Mouse (Mus musculus): ENCODE measurements around the gene Rgl1. TPM values are rescaled to one million over a fixed set of nuclear protein-coding genes. Genes with fewer than 3 reads are reported as not detected.

Gene Rgl1
- total RNA-seq, 1 experiment = 1.3 TPM

GRCm38 (mm10) chr1:152549061-152549738, 217.0 kb downstream of the Rgl1 start:
- H3K4me3 ChIP-seq (ENCODE audit: insufficient read depth in 1 of 2, low read depth in 1 of 2, low read length in 2 of 2, poor library complexity in 1 of 2, severe bottlenecking in 1 of 2) = no peak overlapping the region
- H3K4me1 ChIP-seq (ENCODE audit: control insufficient read depth in 2 of 2, insufficient read depth in 2 of 2, low read length in 2 of 2, poor library complexity in 1 of 2) = no peaks in the 10 kb centered on the region
- no peak for DNase-seq (ENCODE audit: low read depth, low spot score)
- H3K27ac ChIP-seq (ENCODE audit: insufficient read depth, low read depth, low read length, poor library complexity, severe bottlenecking) = no peak overlapping the region
- in situ Hi-C loops (cut with MboI; ENCODE audit: low sequenced_read_pairs in 2 of 2, unreplicated experiment in 2 of 2) = loop anchor here in 1 of 2 experiments (25.0 kb wide), 1 partner anchor 188 kb away; no protein-coding TSS in a partner anchor
- H3K9me3 ChIP-seq (ENCODE audit: control insufficient read depth, insufficient read depth, low read depth, low read length) = no peaks in the 10 kb centered on the region
- no peak overlapping the region for H3K9ac ChIP-seq (ENCODE audit: insufficient read depth, low read depth, low read length, poor library complexity, severe bottlenecking)
- no peaks in the 10 kb centered on the region for H3K36me3 ChIP-seq (ENCODE audit: control insufficient read depth, insufficient read depth, low read length, poor library complexity, severe bottlenecking)
- TF ChIP-seq ZNF384 (IDR thresholded peaks at IDR 0.05; ENCODE audit: low read depth, low read length) (no peak), ZC3H11A (IDR thresholded peaks at IDR 0.05; ENCODE audit: borderline replicate concordance, low read depth, low read length) (no peak), HCFC1 (IDR thresholded peaks at IDR 0.05; ENCODE audit: borderline replicate concordance, insufficient read depth, low read length) (no peak), MAFK (IDR thresholded peaks at IDR 0.05; ENCODE audit: insufficient read depth, low read depth, low read length) (no peak), CHD2 (IDR thresholded peaks at IDR 0.05; ENCODE audit: low read depth, low read length) (no peak)

GRCm38 (mm10) chr1:152543449-152544159, 222.5 kb downstream of the Rgl1 start:
- H3K4me1 ChIP-seq (ENCODE audit: control insufficient read depth in 2 of 2, insufficient read depth in 2 of 2, low read length in 2 of 2, poor library complexity in 1 of 2) = no peaks in the 10 kb centered on the region
- H3K9me3 ChIP-seq (ENCODE audit: control insufficient read depth, insufficient read depth, low read depth, low read length) = no peaks in the 10 kb centered on the region
- H3K9ac ChIP-seq (ENCODE audit: insufficient read depth, low read depth, low read length, poor library complexity, severe bottlenecking) = no peak overlapping the region
- in situ Hi-C loops (cut with MboI; ENCODE audit: low sequenced_read_pairs in 2 of 2, unreplicated experiment in 2 of 2) = loop anchor here in 1 of 2 experiments (25.0 kb wide), 1 partner anchor 194 kb away; no protein-coding TSS in a partner anchor
- no peaks in the 10 kb centered on the region for H3K36me3 ChIP-seq (ENCODE audit: control insufficient read depth, insufficient read depth, low read length, poor library complexity, severe bottlenecking)
- no peak for TF ChIP-seq HCFC1 (IDR thresholded peaks at IDR 0.05; ENCODE audit: borderline replicate concordance, insufficient read depth, low read length)
- TF ChIP-seq ZC3H11A (IDR thresholded peaks at IDR 0.05; ENCODE audit: borderline replicate concordance, low read depth, low read length) = no peak
- TF ChIP-seq ZNF384 (IDR thresholded peaks at IDR 0.05; ENCODE audit: low read depth, low read length) = no peak
- TF ChIP-seq CHD2 (IDR thresholded peaks at IDR 0.05; ENCODE audit: low read depth, low read length) = no peak
- no peak for TF ChIP-seq MAFK (IDR thresholded peaks at IDR 0.05; ENCODE audit: insufficient read depth, low read depth, low read length)
- no peak for DNase-seq (ENCODE audit: low read depth, low spot score)
- no peak overlapping the region for H3K4me3 ChIP-seq (ENCODE audit: insufficient read depth in 1 of 2, low read depth in 1 of 2, low read length in 2 of 2, poor library complexity in 1 of 2, severe bottlenecking in 1 of 2)
- H3K27ac ChIP-seq (ENCODE audit: insufficient read depth, low read depth, low read length, poor library complexity, severe bottlenecking) = no peak overlapping the region

GRCm38 (mm10) chr1:152542747-152543378, 223.3 kb downstream of the Rgl1 start:
- in situ Hi-C loops (cut with MboI; ENCODE audit: low sequenced_read_pairs in 2 of 2, unreplicated experiment in 2 of 2) = loop anchor here in 1 of 2 experiments (25.0 kb wide), 1 partner anchor 194 kb away; no protein-coding TSS in a partner anchor
- no peak for TF ChIP-seq MAFK (IDR thresholded peaks at IDR 0.05; ENCODE audit: insufficient read depth, low read depth, low read length)
- no peak for TF ChIP-seq ZNF384 (IDR thresholded peaks at IDR 0.05; ENCODE audit: low read depth, low read length)
- TF ChIP-seq HCFC1 (IDR thresholded peaks at IDR 0.05; ENCODE audit: borderline replicate concordance, insufficient read depth, low read length) = no peak
- no peak for TF ChIP-seq ZC3H11A (IDR thresholded peaks at IDR 0.05; ENCODE audit: borderline replicate concordance, low read depth, low read length)
- no peak for TF ChIP-seq CHD2 (IDR thresholded peaks at IDR 0.05; ENCODE audit: low read depth, low read length)
- H3K36me3 ChIP-seq (ENCODE audit: control insufficient read depth, insufficient read depth, low read length, poor library complexity, severe bottlenecking) = no peaks in the 10 kb centered on the region

GRCm38 (mm10) chr1:152540304-152540887, 225.8 kb downstream of the Rgl1 start:
- Histone ChIP-seq H3K4me1 (ENCODE audit: control insufficient read depth in 2 of 2, insufficient read depth in 2 of 2, low read length in 2 of 2, poor library complexity in 1 of 2) (peaks cover 0 to 2% of the 10 kb centered on the region in 2 experiments; a peak in 1 of 4 replicates), H3K9ac (ENCODE audit: insufficient read depth, low read depth, low read length, poor library complexity, severe bottlenecking) (no peak overlapping the region), H3K4me3 (ENCODE audit: insufficient read depth in 1 of 2, low read depth in 1 of 2, low read length in 2 of 2, poor library complexity in 1 of 2, severe bottlenecking in 1 of 2) (no peak overlapping the region), H3K27ac (ENCODE audit: insufficient read depth, low read depth, low read length, poor library complexity, severe bottlenecking) (no peak overlapping the region), H3K9me3 (ENCODE audit: control insufficient read depth, insufficient read depth, low read depth, low read length) (no peaks in the 10 kb centered on the region), H3K36me3 (ENCODE audit: control insufficient read depth, insufficient read depth, low read length, poor library complexity, severe bottlenecking) (no peaks in the 10 kb centered on the region)
- TF ChIP-seq CHD2 (IDR thresholded peaks at IDR 0.05; ENCODE audit: low read depth, low read length) (no peak), ZC3H11A (IDR thresholded peaks at IDR 0.05; ENCODE audit: borderline replicate concordance, low read depth, low read length) (no peak), HCFC1 (IDR thresholded peaks at IDR 0.05; ENCODE audit: borderline replicate concordance, insufficient read depth, low read length) (no peak), MAFK (IDR thresholded peaks at IDR 0.05; ENCODE audit: insufficient read depth, low read depth, low read length) (no peak), ZNF384 (IDR thresholded peaks at IDR 0.05; ENCODE audit: low read depth, low read length) (no peak)
- in situ Hi-C loops (cut with MboI; ENCODE audit: low sequenced_read_pairs in 2 of 2, unreplicated experiment in 2 of 2) = loop anchor here in 1 of 2 experiments (25.0 kb wide), 1 partner anchor 197 kb away; no protein-coding TSS in a partner anchor
- no peak for DNase-seq (ENCODE audit: low read depth, low spot score)

More at GRCm38 (mm10) chr1:152542747-152543378, 223.3 kb downstream of the Rgl1 start:
- no peaks in the 10 kb centered on the region for H3K4me1 ChIP-seq (ENCODE audit: control insufficient read depth in 2 of 2, insufficient read depth in 2 of 2, low read length in 2 of 2, poor library complexity in 1 of 2)
- H3K9ac ChIP-seq (ENCODE audit: insufficient read depth, low read depth, low read length, poor library complexity, severe bottlenecking) = no peak overlapping the region
- no peaks in the 10 kb centered on the region for H3K9me3 ChIP-seq (ENCODE audit: control insufficient read depth, insufficient read depth, low read depth, low read length)
- no peak overlapping the region for H3K4me3 ChIP-seq (ENCODE audit: insufficient read depth in 1 of 2, low read depth in 1 of 2, low read length in 2 of 2, poor library complexity in 1 of 2, severe bottlenecking in 1 of 2)
- no peak for DNase-seq (ENCODE audit: low read depth, low spot score)
- no peak overlapping the region for H3K27ac ChIP-seq (ENCODE audit: insufficient read depth, low read depth, low read length, poor library complexity, severe bottlenecking)

Measured in ES-E14 (cell line).